14 mouse cellular contexts compared by ENCODE assay signal in genomic region chr13:98135890-98136555, GRCm38 (mm10).
DNase-seq lines count a peak whose midpoint lies in the region; ATAC-seq and TF ChIP-seq lines count a peak whose summit lies in the region.
"Had no signal": no experiment of that assay in that cellular context is flagged by ENCODE, and none has a peak within 500 bp of the region (broad histone marks: within the 10 kb centered on the region; RNA-seq: fewer than 3 reads in every experiment).

No protein-coding gene starts in this region.

- DNase-seq in heart, postnatal 10 days = no peak
- DNase-seq in stomach, postnatal 0 days (ENCODE audit: low spot score) = no peak
- no peak for DNase-seq in left cerebral cortex, adult 9 months (ENCODE audit: low spot score in 2 of 2)
- DNase-seq: adrenal gland, adult 8-10 months; cerebellum, postnatal 36 days; heart, postnatal 14 days; right cerebral cortex, postnatal 14 days had no signal

- no peak overlapping the region; the same call in 1 of the 2 replicates for H3K4me2 ChIP-seq in heart, embryonic 13.5 days
- H3K4me2 ChIP-seq in stomach, embryonic 16.5 days (ENCODE audit: low read depth, low read length) = no peak overlapping the region
- H3K4me2 ChIP-seq in stomach, postnatal 0 days (replicated peaks; ENCODE audit: low read depth) = no peak overlapping the region
- H3K4me2 ChIP-seq in embryonic facial prominence, embryonic 15.5 days (replicated peaks) = peak overlapping the region; percentile 9; the same call in 1 of the 2 replicates
- H3K4me2 ChIP-seq in forebrain, embryonic 16.5 days (ENCODE audit: low read length) = no peak overlapping the region

- no peak for TF ChIP-seq EP300 in stomach, postnatal 0 days (optimal IDR thresholded peaks at IDR 0.05)

- no peak for ATAC-seq in heart, embryonic 13.5 days (ENCODE audit: extremely low read depth, insufficient number of reproducible peaks, low FRiP score, low TSS enrichment)
- ATAC-seq in stomach, embryonic 16.5 days (ENCODE audit: insufficient read depth, low FRiP score) = no peak
- ATAC-seq in stomach, postnatal 0 days (ENCODE audit: low FRiP score, low TSS enrichment) = no peak
- ATAC-seq in embryonic facial prominence, embryonic 15.5 days (ENCODE audit: insufficient number of reproducible peaks, low FRiP score, low TSS enrichment, low read depth) = no peak
- ATAC-seq in forebrain, embryonic 16.5 days = no peak
- ATAC-seq: CD4-positive, CD25-positive, alpha-beta regulatory T cell, adult 4 months; Patski had no signal

- H3K9ac ChIP-seq in heart, embryonic 13.5 days = peak overlapping the region; percentile 14; the same call in 1 of the 2 replicates
- H3K9ac ChIP-seq in stomach, embryonic 16.5 days (ENCODE audit: low read length) = peak overlapping the region; percentile 17; the same call in 1 of the 2 replicates
- H3K9ac ChIP-seq in stomach, postnatal 0 days (ENCODE audit: low read length) = no peak overlapping the region
- H3K9ac ChIP-seq in embryonic facial prominence, embryonic 15.5 days = no peak overlapping the region
- no peak overlapping the region for H3K9ac ChIP-seq in forebrain, embryonic 16.5 days (replicated peaks; ENCODE audit: low read depth, low read length)
- H3K9ac ChIP-seq: liver, embryonic 14.5 days had no signal

- H3K27ac ChIP-seq in heart, embryonic 13.5 days (replicated peaks) = peak overlapping the region; percentile 15; the same call in 1 of the 2 replicates
- no peak overlapping the region for H3K27ac ChIP-seq in stomach, embryonic 16.5 days (ENCODE audit: low read length)
- H3K27ac ChIP-seq in stomach, postnatal 0 days (replicated peaks) = no peak overlapping the region
- peak overlapping the region; percentile 23; the same call in 1 of the 2 replicates for H3K27ac ChIP-seq in embryonic facial prominence, embryonic 15.5 days (replicated peaks)
- H3K27ac ChIP-seq in forebrain, embryonic 16.5 days (ENCODE audit: low read length) = no peak overlapping the region
- H3K27ac ChIP-seq: liver, embryonic 14.5 days had no signal

- intact Hi-C loops in heart, postnatal 10 days (cut with DNase I) = loop anchor here (5.0 kb wide), 1 partner anchor 104 kb away; no protein-coding TSS in a partner anchor

- no peak for TF ChIP-seq CTCF in stomach, postnatal 0 days (IDR thresholded peaks at IDR 0.05; ENCODE audit: low read depth)

- no peaks in the 10 kb centered on the region for H3K27me3 ChIP-seq in heart, embryonic 13.5 days (replicated peaks)
- no peaks in the 10 kb centered on the region for H3K27me3 ChIP-seq in stomach, embryonic 16.5 days (ENCODE audit: control insufficient read depth, insufficient read depth, low read length)
- H3K27me3 ChIP-seq in stomach, postnatal 0 days (ENCODE audit: control insufficient read depth, insufficient read depth, low read length) = no peaks in the 10 kb centered on the region
- no peaks in the 10 kb centered on the region for H3K27me3 ChIP-seq in embryonic facial prominence, embryonic 15.5 days
- H3K27me3 ChIP-seq in forebrain, embryonic 16.5 days (replicated peaks; ENCODE audit: control insufficient read depth, insufficient read depth, low read length) = no peaks in the 10 kb centered on the region
- H3K27me3 ChIP-seq: Patski had no signal

- no peak overlapping the region for H3K4me3 ChIP-seq in heart, embryonic 13.5 days
- no peak overlapping the region for H3K4me3 ChIP-seq in stomach, embryonic 16.5 days (replicated peaks; ENCODE audit: low read length)
- H3K4me3 ChIP-seq in stomach, postnatal 0 days (ENCODE audit: low read depth, low read length) = no peak overlapping the region
- no peak overlapping the region for H3K4me3 ChIP-seq in embryonic facial prominence, embryonic 15.5 days (replicated peaks)
- no peak overlapping the region for H3K4me3 ChIP-seq in forebrain, embryonic 16.5 days (replicated peaks; ENCODE audit: low read length)

- peaks cover 18% of the 10 kb centered on the region for H3K4me1 ChIP-seq in heart, embryonic 13.5 days
- peaks cover 6% of the 10 kb centered on the region; the same call in 1 of the 2 replicates for H3K4me1 ChIP-seq in stomach, embryonic 16.5 days (ENCODE audit: control insufficient read depth, insufficient read depth, low read length)
- no peaks in the 10 kb centered on the region for H3K4me1 ChIP-seq in stomach, postnatal 0 days (replicated peaks; ENCODE audit: control insufficient read depth, insufficient read depth)
- H3K4me1 ChIP-seq in embryonic facial prominence, embryonic 15.5 days = peaks cover 12% of the 10 kb centered on the region
- 0 out of 2 replicates have a peak, but pooled peaks cover 2% of the 10 kb centered on the region for H3K4me1 ChIP-seq in forebrain, embryonic 16.5 days (replicated peaks; ENCODE audit: control insufficient read depth, insufficient read depth, low read length)

- WGBS in heart, embryonic 13.5 days = 47% methylated on average over 12 of the region's 12 CpGs
- 48% methylated on average over 12 of the region's 12 CpGs for whole genome bisulfite sequencing in stomach, embryonic 16.5 days
- 52% methylated on average over 12 of the region's 12 CpGs for WGBS in stomach, postnatal 0 days
- 22% methylated on average over 12 of the region's 12 CpGs for WGBS in embryonic facial prominence, embryonic 15.5 days
- 56% methylated on average over 12 of the region's 12 CpGs for WGBS in forebrain, embryonic 16.5 days

- no peaks in the 10 kb centered on the region for H3K9me3 ChIP-seq in heart, embryonic 13.5 days
- no peaks in the 10 kb centered on the region for H3K9me3 ChIP-seq in stomach, embryonic 16.5 days (replicated peaks; ENCODE audit: control insufficient read depth, low read length)
- no peaks in the 10 kb centered on the region for H3K9me3 ChIP-seq in stomach, postnatal 0 days (ENCODE audit: control insufficient read depth, low read length)
- H3K9me3 ChIP-seq in embryonic facial prominence, embryonic 15.5 days (replicated peaks) = no peaks in the 10 kb centered on the region
- H3K9me3 ChIP-seq in forebrain, embryonic 16.5 days (ENCODE audit: control insufficient read depth, low read length) = no peaks in the 10 kb centered on the region

- no peaks in the 10 kb centered on the region for H3K36me3 ChIP-seq in heart, embryonic 13.5 days
- H3K36me3 ChIP-seq in stomach, embryonic 16.5 days (ENCODE audit: control insufficient read depth, insufficient read depth, low read length) = no peaks in the 10 kb centered on the region
- H3K36me3 ChIP-seq in stomach, postnatal 0 days (ENCODE audit: control insufficient read depth, insufficient read depth, low read length) = no peaks in the 10 kb centered on the region
- no peaks in the 10 kb centered on the region for H3K36me3 ChIP-seq in embryonic facial prominence, embryonic 15.5 days
- no peaks in the 10 kb centered on the region for H3K36me3 ChIP-seq in forebrain, embryonic 16.5 days (ENCODE audit: control insufficient read depth, insufficient read depth)

Comparison
In these comparisons a context has a peak if more than half of its experiments do, and no peak if none do; other contexts are left out.
1. H3K9ac ChIP-seq: peak in heart, embryonic 13.5 days (single experiment) and stomach, embryonic 16.5 days (single experiment); none in stomach, postnatal 0 days (single experiment), embryonic facial prominence, embryonic 15.5 days (single experiment) and forebrain, embryonic 16.5 days (single experiment).
2. H3K27ac ChIP-seq: peak in heart, embryonic 13.5 days (single experiment) and embryonic facial prominence, embryonic 15.5 days (single experiment); none in stomach, embryonic 16.5 days (single experiment), stomach, postnatal 0 days (single experiment) and forebrain, embryonic 16.5 days (single experiment).